Mouse (Mus musculus) natural killer cell, adult 2 months (primary cell): Measurements from ENCODE around the gene Sema4c.

Source experiments
- DNase-seq, 2 experiments: peaks; one replicate each; pipeline ENCODE4 v3.0.0; 2022; ENCODE audit warnings: low spot score in 2 of 2

Sema4c gene

GRCm38 (mm10) chr1:36579974-36580383, 21.8 kb upstream of the Sema4c start:
- DNase-seq, result no peak

GRCm38 (mm10) chr1:36576991-36577675, 19.0 kb upstream of the Sema4c start:
- DNase-seq, result no peak

- no peak for DNase-seq
These were observed 17.2 kb upstream of the Sema4c start for GRCm38 (mm10) chr1:36575347-36575746.

DNA sequence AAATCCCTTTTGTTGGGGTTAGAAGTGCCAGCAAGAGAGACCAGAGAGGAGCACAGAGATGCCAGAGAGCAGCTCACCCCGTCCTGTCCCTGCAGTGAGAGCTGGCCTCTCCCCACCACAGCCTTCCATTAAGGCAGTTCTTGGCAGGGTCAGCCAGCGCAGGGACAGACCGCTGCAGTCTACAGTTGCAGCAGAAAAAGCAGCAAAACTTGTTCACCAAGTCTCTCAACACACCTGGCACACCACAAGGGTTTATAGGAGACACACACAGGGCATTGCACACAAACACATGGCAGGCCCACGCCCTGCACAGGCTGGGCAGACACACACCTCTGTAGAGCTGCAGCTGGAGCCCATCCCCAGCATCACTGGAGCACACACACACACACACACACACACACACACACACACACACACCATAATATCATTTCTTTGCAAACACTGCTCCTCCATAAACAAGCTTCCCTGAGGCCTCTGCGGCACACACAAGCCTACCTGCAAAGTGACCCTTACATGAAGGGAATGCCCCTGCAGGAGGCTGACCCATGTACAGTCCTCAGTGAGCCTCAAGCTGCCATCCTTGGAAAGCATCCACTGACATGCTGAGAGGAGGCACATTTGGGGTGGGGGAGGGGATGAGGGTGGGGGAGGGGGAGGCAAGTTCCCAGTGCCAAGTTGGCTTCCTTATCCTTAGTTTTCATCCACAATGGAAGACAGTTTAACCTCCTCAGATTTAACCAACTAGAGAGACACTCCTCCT, 16.2 kb upstream of the Sema4c start:
- DNase-seq, result no peak

DNA sequence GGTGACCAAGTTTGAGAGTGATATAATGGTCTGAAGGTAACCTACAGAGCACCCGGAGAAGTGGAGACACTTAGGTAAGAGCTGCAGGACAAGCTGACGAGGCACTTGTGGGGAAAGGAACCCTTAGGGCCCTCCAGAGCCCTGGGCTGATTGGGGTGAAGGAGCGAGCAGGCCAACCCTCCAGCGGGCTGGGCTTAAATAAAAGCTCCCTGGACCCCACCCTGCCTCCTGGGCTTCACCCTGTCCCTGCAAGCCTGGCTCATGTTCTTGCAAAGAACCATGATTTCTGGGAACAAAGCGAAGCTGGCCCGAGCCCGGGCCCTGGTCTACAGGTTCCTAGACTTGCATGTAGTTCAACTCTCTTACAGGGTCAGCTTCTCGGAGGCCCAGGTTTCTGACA, 15.4 kb upstream of the Sema4c start:
- no peak for DNase-seq

GRCm38 (mm10) chr1:36572709-36573108, 14.6 kb upstream of the Sema4c start:
- no peak for DNase-seq

DNA sequence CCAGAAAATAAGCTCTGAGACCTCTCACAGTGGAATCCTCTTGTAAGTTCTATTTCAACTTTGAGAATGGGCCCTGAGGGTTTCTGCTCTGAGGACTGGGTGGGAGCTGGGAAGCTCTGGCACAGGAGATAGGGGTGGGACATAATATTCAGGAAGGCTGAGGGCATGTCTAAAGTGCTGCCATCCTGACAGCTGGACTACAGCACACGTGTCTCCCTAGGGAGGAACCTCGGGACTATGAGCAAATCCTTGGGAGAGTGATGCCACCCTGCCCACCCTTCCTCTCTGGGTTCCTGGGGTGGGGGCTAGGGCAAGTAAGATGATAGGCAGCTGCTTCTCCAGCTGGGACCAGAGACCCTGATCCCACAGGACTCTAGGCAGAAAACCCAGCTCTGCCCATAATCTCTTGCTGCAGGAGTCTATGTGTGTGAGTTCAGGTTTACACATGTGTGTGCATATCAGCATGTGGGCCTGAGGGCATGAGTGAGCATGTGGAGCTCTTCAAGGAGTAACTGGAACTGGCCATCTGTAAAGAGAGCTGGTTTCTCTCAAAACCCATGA, 14.1 kb upstream of the Sema4c start:
- no peak for DNase-seq

GRCm38 (mm10) chr1:36571627-36572026, 13.5 kb upstream of the Sema4c start:
- DNase-seq, result peak; percentile 76 to 88

GRCm38 (mm10) chr1:36570320-36570719, 12.2 kb upstream of the Sema4c start:
- no peak for DNase-seq

- DNase-seq, result no peak
These were observed 11.6 kb upstream of the Sema4c start for GRCm38 (mm10) chr1:36569694-36570276.

DNA sequence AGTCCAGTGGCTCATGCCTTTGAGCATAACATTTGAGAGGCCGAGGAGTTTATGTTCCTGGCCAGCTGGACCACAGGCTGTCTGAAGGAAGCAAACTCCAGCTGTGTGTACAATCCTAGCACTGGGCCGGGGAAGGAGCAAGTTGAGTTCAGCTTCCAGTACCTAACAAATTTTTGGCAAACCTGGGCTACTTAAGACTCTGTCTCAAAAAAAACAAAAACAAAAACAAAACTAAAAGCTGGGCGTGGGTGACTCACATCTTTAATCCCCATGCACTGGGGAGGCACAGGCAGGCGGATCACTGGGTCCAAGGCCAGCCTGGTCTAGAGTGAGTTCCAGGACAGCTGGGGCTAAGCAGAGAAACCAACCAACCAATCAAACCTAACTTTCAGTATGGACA, 10.6 kb upstream of the Sema4c start:
- DNase-seq, result no peak

- no peak for DNase-seq
These were observed 9.9 kb upstream of the Sema4c start for GRCm38 (mm10) chr1:36567818-36568603.

DNA sequence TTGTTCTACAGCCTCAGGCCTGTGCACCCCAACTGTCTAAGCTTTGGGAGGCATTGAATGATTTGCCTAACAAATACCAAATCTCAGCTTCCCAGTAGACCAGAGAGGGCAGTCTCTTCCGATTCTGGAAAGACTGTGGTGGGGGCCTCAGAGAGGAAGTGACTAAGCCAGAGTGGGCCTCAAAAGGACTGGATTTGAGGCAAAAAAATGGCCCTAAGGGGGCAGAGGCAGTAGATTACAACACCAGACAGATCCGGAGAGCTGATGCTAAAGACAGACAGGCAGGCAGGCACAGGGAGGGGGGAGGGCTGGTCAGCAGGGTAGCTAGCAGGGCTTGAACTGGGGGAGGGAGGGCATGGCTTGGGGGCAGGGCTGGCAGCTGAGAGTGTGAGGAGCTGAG, 8.3 kb upstream of the Sema4c start:
- no peak for DNase-seq

DNA sequence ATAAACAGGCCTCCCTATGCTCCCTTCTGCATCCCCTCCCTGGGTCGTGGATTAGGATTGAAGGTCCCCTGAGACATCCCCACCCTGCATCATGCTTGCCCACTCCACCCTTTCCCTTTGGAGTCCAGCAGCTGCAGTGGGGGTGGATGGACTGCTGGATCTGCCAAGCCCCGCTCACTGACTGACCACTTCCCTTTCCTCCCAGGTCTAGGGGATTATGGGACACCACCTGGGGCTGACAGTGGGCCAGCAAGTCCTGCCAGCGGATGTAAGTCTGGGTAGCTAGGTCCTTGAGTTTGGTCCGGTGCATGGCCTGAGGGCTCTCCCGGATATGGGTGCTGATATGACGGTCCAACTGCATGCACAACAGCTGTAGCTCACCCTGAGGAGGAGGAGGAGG, 6.0 kb upstream of the Sema4c start:
- no peak for DNase-seq

GRCm38 (mm10) chr1:36563632-36564031, 5.5 kb upstream of the Sema4c start:
- DNase-seq, result no peak

- DNase-seq, result no peak
These were observed 5.0 kb upstream of the Sema4c start for GRCm38 (mm10) chr1:36563197-36563596.

DNA sequence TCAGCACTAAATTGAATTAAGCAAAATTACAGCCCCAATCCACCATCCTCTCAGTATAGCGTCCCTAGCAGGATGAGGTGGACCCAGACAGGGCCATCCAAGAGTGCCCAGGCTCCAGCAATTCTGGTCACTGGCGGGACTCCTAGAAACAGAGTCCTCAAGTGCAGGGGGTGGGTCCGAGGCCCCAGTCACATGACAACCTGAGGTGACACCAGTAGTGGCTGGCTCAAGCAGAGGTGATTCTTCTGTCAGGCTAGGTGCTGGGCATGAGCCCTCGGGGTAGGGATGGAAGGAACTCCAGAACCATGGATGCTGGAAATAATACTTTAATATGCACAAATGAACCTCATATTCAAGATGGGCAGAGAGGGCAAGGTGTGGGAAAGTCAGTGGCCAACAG, 4.2 kb upstream of the Sema4c start:
- DNase-seq, result no peak

- DNase-seq, result no peak
These were observed 2.8 kb upstream of the Sema4c start for GRCm38 (mm10) chr1:36560903-36561302.

DNA sequence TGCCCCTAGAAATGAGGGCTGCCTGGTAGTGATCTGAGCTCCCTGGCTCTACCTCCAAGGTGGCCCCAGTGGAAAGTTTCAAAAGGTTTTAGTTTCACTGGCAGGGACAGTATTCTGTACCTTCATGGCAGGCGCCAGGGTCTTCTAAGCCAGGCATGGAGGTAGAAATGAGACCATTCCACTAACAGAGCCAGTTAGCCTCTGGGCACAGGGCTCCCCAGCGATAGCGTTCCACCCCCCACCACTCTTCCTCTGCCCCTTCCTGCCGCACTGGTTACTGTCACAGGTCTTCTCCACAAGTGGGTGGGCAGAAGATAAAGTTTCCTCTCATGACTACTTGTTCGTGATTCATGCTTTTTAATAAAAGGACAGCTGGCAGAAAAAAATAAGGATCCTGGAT, 1.7 kb upstream of the Sema4c start:
- DNase-seq, result no peak

DNA sequence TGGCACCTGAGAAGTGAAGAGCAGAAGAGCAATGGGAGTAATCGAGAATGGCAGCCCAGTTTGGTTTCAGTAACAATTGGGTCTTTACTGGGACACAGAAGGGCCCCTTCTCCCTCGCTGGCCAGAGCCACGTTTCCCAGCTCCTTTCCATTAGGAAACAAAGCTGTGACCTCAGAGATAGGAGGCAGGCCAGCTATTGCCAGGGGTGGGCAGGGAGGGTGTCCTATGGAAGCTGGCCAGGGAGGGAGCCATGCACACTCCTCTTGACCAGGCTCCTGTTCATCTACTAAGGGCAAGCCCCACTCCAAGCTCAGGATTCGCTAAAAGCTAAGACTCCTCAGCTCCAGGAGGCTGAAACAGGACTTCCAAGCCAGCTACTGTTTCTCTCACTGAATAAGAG, 1.1 kb upstream of the Sema4c start:
- DNase-seq, result no peak

DNA sequence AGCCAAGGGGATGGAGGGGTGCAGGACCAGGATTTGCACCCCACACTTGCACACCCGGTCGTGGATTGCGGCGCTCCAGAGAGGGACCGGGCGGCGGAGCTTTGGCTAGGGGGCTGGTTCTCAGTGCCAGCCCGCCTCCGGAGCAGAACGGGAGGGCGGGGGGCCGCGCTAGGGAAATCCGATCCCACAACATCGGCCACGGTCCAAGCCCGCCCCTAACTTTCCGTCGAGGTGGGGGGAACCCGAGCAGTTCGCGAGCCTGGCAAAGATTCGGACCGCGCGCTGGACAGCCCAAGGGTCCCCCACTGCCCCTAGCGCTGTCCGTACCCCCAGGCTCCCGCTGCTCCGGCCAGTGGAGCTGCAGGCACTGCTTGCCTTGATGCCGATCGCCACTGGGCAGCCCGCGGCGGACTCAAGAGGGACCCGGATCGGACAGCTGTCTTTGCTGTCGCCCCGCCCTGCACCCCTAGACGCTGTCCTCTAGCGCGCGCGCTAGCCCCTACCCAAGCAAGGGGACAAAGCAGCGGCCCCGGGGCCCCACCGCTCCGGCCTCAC, 615 bp downstream of the Sema4c start:
- DNase-seq, result peak; percentile 19 to 30
